Mouse (Mus musculus): ENCODE results near the gene Dscam. TPM values are rescaled to one million over a fixed set of nuclear protein-coding genes. Genes with fewer than 3 reads are reported as not detected.
A peak's percentile ranks its signal among the peaks of the same experiment; 100 is the strongest.
"Not testable (repeated sequence)": the region's sequence is repeated elsewhere in the genome, so short reads cannot be mapped to it uniquely, and the experiment has no call there.

The Dscam gene
- polyA plus RNA-seq, 1 experiment from 2014 or later, result 8.5 TPM

DNA sequence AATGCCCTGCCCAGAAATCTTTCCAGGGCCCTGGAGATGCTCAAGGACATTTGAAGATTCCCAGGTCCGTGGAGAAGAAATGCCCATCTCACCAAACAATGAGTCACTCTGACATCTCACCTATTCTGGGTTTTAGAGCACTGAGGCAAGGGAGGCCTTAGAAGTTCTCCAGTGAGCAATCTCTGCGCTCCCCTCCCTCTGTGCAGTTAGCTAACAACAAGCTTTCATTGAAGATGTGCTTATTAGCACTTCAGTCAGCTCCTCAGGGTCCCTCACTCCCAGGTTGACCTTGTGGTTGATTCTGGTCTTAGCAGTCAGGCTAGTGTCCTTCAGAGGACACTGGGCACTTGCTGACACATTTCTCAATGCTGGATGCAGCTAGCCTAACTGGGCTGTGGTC lies 265.8 kb downstream of the Dscam start:
- Histone ChIP-seq H3K27ac (ENCODE audit: low read length) (no peak overlapping the region), H3K4me1 (replicated peaks; ENCODE audit: control insufficient read depth, insufficient read depth, low read length) (no peaks in the 10 kb centered on the region)
- ATAC-seq, result no peak

DNA sequence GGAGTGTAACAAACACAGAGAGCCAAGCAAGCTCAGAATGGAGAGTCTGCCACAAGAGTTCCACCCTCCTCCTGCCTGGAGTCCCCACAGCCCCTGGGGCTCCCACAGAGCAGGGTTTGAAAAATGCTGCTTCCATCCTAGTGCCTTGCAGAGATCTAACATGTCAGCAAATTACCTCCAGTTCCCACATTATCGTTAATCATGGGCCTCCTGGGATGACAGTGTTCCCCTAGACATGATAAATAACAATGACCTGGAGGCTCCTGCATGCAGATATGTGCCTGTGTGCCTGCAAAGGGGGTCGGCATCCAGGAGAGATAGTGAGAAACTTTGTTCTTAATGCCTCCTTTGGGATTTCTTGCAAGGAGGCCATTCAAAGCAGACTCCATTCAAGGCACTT lies 266.2 kb downstream of the Dscam start:
- WGBS, result 27% methylated on average over 2 of the region's 2 CpGs
- ATAC-seq, result no peak
- no peak overlapping the region for H3K27ac ChIP-seq (ENCODE audit: low read length)

More for the DNA sequence above, 265.8 kb downstream of the Dscam start:
- Histone ChIP-seq H3K4me3 (replicated peaks; ENCODE audit: low read length) (no peak overlapping the region), H3K9me3 (ENCODE audit: control insufficient read depth, low read length) (no peaks in the 10 kb centered on the region), H3K36me3 (ENCODE audit: control insufficient read depth, insufficient read depth) (no peaks in the 10 kb centered on the region), H3K4me2 (ENCODE audit: low read length) (no peak overlapping the region), H3K9ac (replicated peaks; ENCODE audit: low read depth, low read length) (no peak overlapping the region), H3K27me3 (replicated peaks; ENCODE audit: control insufficient read depth, insufficient read depth, low read length) (no peaks in the 10 kb centered on the region)
- WGBS, result 59% methylated on average over 2 of the region's 2 CpGs

DNA sequence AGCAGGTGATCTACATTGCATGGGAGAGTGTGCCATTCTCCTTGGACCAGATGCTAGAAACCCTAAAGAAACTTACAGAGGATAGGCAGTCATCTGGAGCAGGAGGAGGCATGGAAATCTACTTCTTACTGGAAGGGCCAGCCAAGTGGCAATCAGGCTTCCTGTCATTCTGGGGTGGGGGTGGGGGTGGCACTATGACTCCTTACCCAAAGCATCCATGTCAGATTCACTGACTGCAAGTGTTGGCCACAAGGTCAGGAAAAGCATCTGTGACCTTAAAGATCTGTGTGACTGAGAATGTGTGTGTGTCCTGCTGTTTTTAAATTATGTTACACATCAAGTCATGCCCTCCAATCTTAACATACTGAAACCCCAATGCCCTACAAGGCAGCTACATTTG lies 268.0 kb downstream of the Dscam start:
- no peak overlapping the region for H3K9ac ChIP-seq (replicated peaks; ENCODE audit: low read depth, low read length)
- ATAC-seq, result no peak
- no peak overlapping the region for H3K27ac ChIP-seq (ENCODE audit: low read length)
- no peaks in the 10 kb centered on the region for H3K27me3 ChIP-seq (replicated peaks; ENCODE audit: control insufficient read depth, insufficient read depth, low read length)
- no peaks in the 10 kb centered on the region for H3K9me3 ChIP-seq (ENCODE audit: control insufficient read depth, low read length)
- H3K4me1 ChIP-seq (replicated peaks; ENCODE audit: control insufficient read depth, insufficient read depth, low read length), result no peaks in the 10 kb centered on the region
- H3K4me3 ChIP-seq (replicated peaks; ENCODE audit: low read length), result no peak overlapping the region
- H3K36me3 ChIP-seq (ENCODE audit: control insufficient read depth, insufficient read depth), result no peaks in the 10 kb centered on the region
- H3K4me2 ChIP-seq (ENCODE audit: low read length), result no peak overlapping the region

More for the DNA sequence above, 266.2 kb downstream of the Dscam start:
- no peak overlapping the region for H3K4me2 ChIP-seq (ENCODE audit: low read length)
- no peaks in the 10 kb centered on the region for H3K4me1 ChIP-seq (replicated peaks; ENCODE audit: control insufficient read depth, insufficient read depth, low read length)
- H3K4me3 ChIP-seq (replicated peaks; ENCODE audit: low read length), result no peak overlapping the region
- H3K9me3 ChIP-seq (ENCODE audit: control insufficient read depth, low read length), result no peaks in the 10 kb centered on the region
- no peaks in the 10 kb centered on the region for H3K27me3 ChIP-seq (replicated peaks; ENCODE audit: control insufficient read depth, insufficient read depth, low read length)
- H3K36me3 ChIP-seq (ENCODE audit: control insufficient read depth, insufficient read depth), result no peaks in the 10 kb centered on the region
- no peak overlapping the region for H3K9ac ChIP-seq (replicated peaks; ENCODE audit: low read depth, low read length)

GRCm38 (mm10) chr16:96901234-96902014 lies 269.1 kb downstream of the Dscam start:
- H3K4me3 ChIP-seq (replicated peaks; ENCODE audit: low read length), result no peak overlapping the region
- no peak for ATAC-seq
- no peaks in the 10 kb centered on the region for H3K9me3 ChIP-seq (ENCODE audit: control insufficient read depth, low read length)
- H3K27ac ChIP-seq (ENCODE audit: low read length), result no peak overlapping the region
- no peaks in the 10 kb centered on the region for H3K36me3 ChIP-seq (ENCODE audit: control insufficient read depth, insufficient read depth)
- WGBS, result 64% methylated on average over 3 of the region's 3 CpGs
- H3K4me2 ChIP-seq (ENCODE audit: low read length), result no peak overlapping the region
- peaks cover 3% of the 10 kb centered on the region; the same call in 1 of the 2 replicates for H3K4me1 ChIP-seq (replicated peaks; ENCODE audit: control insufficient read depth, insufficient read depth, low read length)
- no peak overlapping the region for H3K9ac ChIP-seq (replicated peaks; ENCODE audit: low read depth, low read length)
- H3K27me3 ChIP-seq (replicated peaks; ENCODE audit: control insufficient read depth, insufficient read depth, low read length), result no peaks in the 10 kb centered on the region

- Histone ChIP-seq H3K4me2 (ENCODE audit: low read length) (no peak overlapping the region), H3K27me3 (replicated peaks; ENCODE audit: control insufficient read depth, insufficient read depth, low read length) (no peaks in the 10 kb centered on the region), H3K9me3 (ENCODE audit: control insufficient read depth, low read length) (no peaks in the 10 kb centered on the region), H3K27ac (ENCODE audit: low read length) (no peak overlapping the region), H3K4me3 (replicated peaks; ENCODE audit: low read length) (no peak overlapping the region), H3K36me3 (ENCODE audit: control insufficient read depth, insufficient read depth) (no peaks in the 10 kb centered on the region), H3K9ac (replicated peaks; ENCODE audit: low read depth, low read length) (no peak overlapping the region), H3K4me1 (replicated peaks; ENCODE audit: control insufficient read depth, insufficient read depth, low read length) (peaks cover 3% of the 10 kb centered on the region; the same call in 1 of the 2 replicates)
- ATAC-seq, result no peak
These were observed 271.2 kb downstream of the Dscam start for GRCm38 (mm10) chr16:96899329-96899728.

GRCm38 (mm10) chr16:96896510-96897133 lies 273.9 kb downstream of the Dscam start:
- no peaks in the 10 kb centered on the region for H3K36me3 ChIP-seq (ENCODE audit: control insufficient read depth, insufficient read depth)
- ATAC-seq, result peak; percentile 65; the same call in 1 of the 2 replicates

DNA sequence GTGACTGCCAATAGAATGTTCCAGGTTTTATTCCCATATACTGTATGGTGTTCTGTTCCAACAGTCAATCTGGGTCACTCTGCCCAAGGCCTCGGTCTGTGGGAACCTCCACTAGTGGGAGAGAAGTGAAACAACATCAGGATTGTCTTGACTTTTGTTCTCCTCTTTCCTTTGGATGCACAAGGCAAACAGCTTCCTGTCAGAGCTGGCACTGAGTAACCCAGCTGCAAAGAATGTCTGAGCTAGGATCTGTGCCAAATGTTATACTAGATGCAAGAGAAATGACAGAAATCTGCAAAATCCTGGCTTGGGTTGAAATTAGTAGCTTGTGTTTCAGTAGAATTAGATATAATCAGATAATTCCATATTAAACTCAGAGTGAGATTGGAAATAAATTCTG lies 282.5 kb downstream of the Dscam start:
- Histone ChIP-seq H3K36me3 (ENCODE audit: control insufficient read depth, insufficient read depth) (no peaks in the 10 kb centered on the region), H3K27me3 (replicated peaks; ENCODE audit: control insufficient read depth, insufficient read depth, low read length) (no peaks in the 10 kb centered on the region), H3K4me2 (ENCODE audit: low read length) (no peak overlapping the region), H3K4me1 (replicated peaks; ENCODE audit: control insufficient read depth, insufficient read depth, low read length) (0 out of 2 replicates have a peak, but pooled peaks cover 3% of the 10 kb centered on the region), H3K27ac (ENCODE audit: low read length) (no peak overlapping the region), H3K9ac (replicated peaks; ENCODE audit: low read depth, low read length) (no peak overlapping the region), H3K9me3 (ENCODE audit: control insufficient read depth, low read length) (no peaks in the 10 kb centered on the region), H3K4me3 (replicated peaks; ENCODE audit: low read length) (no peak overlapping the region)
- WGBS, result 55% methylated on average over 1 of the region's 1 CpGs
- ATAC-seq, result 0 out of 2 replicates have a peak, but pooled peaks have one; percentile 24

More at GRCm38 (mm10) chr16:96896510-96897133, 273.9 kb downstream of the Dscam start:
- Histone ChIP-seq H3K27ac (ENCODE audit: low read length) (no peak overlapping the region), H3K9me3 (ENCODE audit: control insufficient read depth, low read length) (no peaks in the 10 kb centered on the region), H3K9ac (replicated peaks; ENCODE audit: low read depth, low read length) (no peak overlapping the region), H3K27me3 (replicated peaks; ENCODE audit: control insufficient read depth, insufficient read depth, low read length) (no peaks in the 10 kb centered on the region), H3K4me3 (replicated peaks; ENCODE audit: low read length) (no peak overlapping the region), H3K4me1 (replicated peaks; ENCODE audit: control insufficient read depth, insufficient read depth, low read length) (peaks cover 3% of the 10 kb centered on the region; the same call in 1 of the 2 replicates), H3K4me2 (ENCODE audit: low read length) (no peak overlapping the region)
- WGBS, result 24% methylated on average over 10 of the region's 10 CpGs

GRCm38 (mm10) chr16:96885817-96886216 lies 284.7 kb downstream of the Dscam start:
- Histone ChIP-seq H3K4me2 (ENCODE audit: low read length) (no peak overlapping the region), H3K4me1 (replicated peaks; ENCODE audit: control insufficient read depth, insufficient read depth, low read length) (0 out of 2 replicates have a peak, but pooled peaks cover 3% of the 10 kb centered on the region), H3K4me3 (replicated peaks; ENCODE audit: low read length) (no peak overlapping the region), H3K9ac (replicated peaks; ENCODE audit: low read depth, low read length) (no peak overlapping the region), H3K27ac (ENCODE audit: low read length) (no peak overlapping the region), H3K27me3 (replicated peaks; ENCODE audit: control insufficient read depth, insufficient read depth, low read length) (no peaks in the 10 kb centered on the region), H3K36me3 (ENCODE audit: control insufficient read depth, insufficient read depth) (no peaks in the 10 kb centered on the region), H3K9me3 (ENCODE audit: control insufficient read depth, low read length) (no peaks in the 10 kb centered on the region)
- 50% methylated on average over 2 of the region's 2 CpGs for WGBS
- peak; percentile 86 for ATAC-seq

GRCm38 (mm10) chr16:96884590-96884989 lies 286.0 kb downstream of the Dscam start:
- not testable (repeated sequence) for ATAC-seq; H3K27ac ChIP-seq (ENCODE audit: low read length); H3K4me3 ChIP-seq (replicated peaks; ENCODE audit: low read length); H3K36me3 ChIP-seq (ENCODE audit: control insufficient read depth, insufficient read depth); H3K27me3 ChIP-seq (replicated peaks; ENCODE audit: control insufficient read depth, insufficient read depth, low read length); H3K9ac ChIP-seq (replicated peaks; ENCODE audit: low read depth, low read length); H3K4me2 ChIP-seq (ENCODE audit: low read length); H3K4me1 ChIP-seq (replicated peaks; ENCODE audit: control insufficient read depth, insufficient read depth, low read length); H3K9me3 ChIP-seq (ENCODE audit: control insufficient read depth, low read length)
- WGBS, result 83% methylated on average over 2 of the region's 3 CpGs
